Mouse (Mus musculus): ENCODE measurements around the gene Mpp5.
A peak's percentile ranks its signal among the peaks of the same experiment; 100 is the strongest.

The Mpp5 gene

GRCm38 (mm10) chr12:78848246-78848645, 99.5 kb downstream of the Mpp5 start:
- DNase-seq: no peak

GRCm38 (mm10) chr12:78860921-78861495, 112.3 kb downstream of the Mpp5 start:
- no peak for DNase-seq

GRCm38 (mm10) chr12:78861496-78862253, 113.0 kb downstream of the Mpp5 start, which contains the start of the genes Atp6v1d and Eif2s1:
Atp6v1d (minus strand) TSS chr12:78861638.
Eif2s1 (plus strand) TSS chr12:78861819.
- peak; percentile 95 for DNase-seq

GRCm38 (mm10) chr12:78862254-78862730, 113.6 kb downstream of the Mpp5 start:
- DNase-seq: no peak

GRCm38 (mm10) chr12:78865434-78865833, 116.7 kb downstream of the Mpp5 start:
- DNase-seq: peak; percentile 18

GRCm38 (mm10) chr12:78868115-78868514, 119.4 kb downstream of the Mpp5 start:
- DNase-seq: no peak

- DNase-seq: no peak
These were observed 125.9 kb downstream of the Mpp5 start for GRCm38 (mm10) chr12:78874581-78874980.

GRCm38 (mm10) chr12:78890062-78890461, 141.4 kb downstream of the Mpp5 start:
- DNase-seq: no peak
